Mouse (Mus musculus) heart, postnatal 0 days (tissue): ENCODE data around the gene Olfr1043. TPM values are rescaled to one million over a fixed set of nuclear protein-coding genes. Genes with fewer than 3 reads are reported as not detected.

Experiments used
- ATAC-seq: fragments of 200-750 bp; cut with Nextera tagmentation; 2 replicates; pipeline ENCODE4 v1.8.0; 2017; ENCODE audit warnings: low read depth, moderate number of reproducible peaks, moderate library complexity; ENCODE audit not compliant: insufficient read depth
- DNase-seq: peaks from one replicate; pipeline ENCODE4 v3.0.0-alpha.2; 2016; ENCODE audit warnings: low spot score
- H3K27ac ChIP-seq: fragments of 300-500 bp; sonication (generic); 2 replicates; pipeline ENCODE4 v1.5.1; 2014; ENCODE audit warnings: low read depth, mild to moderate bottlenecking
- H3K27me3 ChIP-seq: fragments of 300-500 bp; sonication (generic); 2 replicates; pipeline ENCODE4 v1.6.1; 2014; ENCODE audit warnings: low read length, mixed read lengths; ENCODE audit not compliant: control insufficient read depth, insufficient read depth
- H3K36me3 ChIP-seq: fragments of 300-500 bp; sonication (generic); replicated peaks from 2 replicates; pipeline ENCODE4 v1.6.1; 2014; ENCODE audit warnings: low read length, mixed read lengths; ENCODE audit not compliant: control insufficient read depth, insufficient read depth
- H3K4me1 ChIP-seq: fragments of 300-500 bp; sonication (generic); 2 replicates; pipeline ENCODE4 v1.6.1; 2014; ENCODE audit warnings: antibody characterized with exemption; ENCODE audit not compliant: control insufficient read depth, insufficient read depth
- H3K4me2 ChIP-seq: fragments of 300-500 bp; sonication (generic); 2 replicates; pipeline ENCODE4 v1.6.1; 2014; ENCODE audit warnings: low read depth, mild to moderate bottlenecking, low read length, moderate library complexity
- H3K4me3 ChIP-seq: fragments of 300-500 bp; sonication (generic); 2 replicates; pipeline ENCODE4 v1.5.1; 2014; ENCODE audit warnings: low read depth, low read length
- H3K9ac ChIP-seq: fragments of 300-500 bp; sonication (generic); replicated peaks from 2 replicates; pipeline ENCODE4 v1.6.1; 2014; ENCODE audit warnings: low read depth, low read length, mixed read lengths
- H3K9me3 ChIP-seq: fragments of 300-500 bp; sonication (generic); replicated peaks from 2 replicates; pipeline ENCODE4 v1.6.1; 2016; ENCODE audit warnings: low read length; ENCODE audit not compliant: control insufficient read depth
- CTCF ChIP-seq: IDR thresholded peaks from 2 replicates; pipeline ENCODE4 v1.5.1; 2016; ENCODE audit warnings: antibody characterized with exemption, control low read depth, low read depth
- EP300 ChIP-seq: IDR thresholded peaks from 2 replicates; pipeline ENCODE4 v1.6.1; 2016; ENCODE audit warnings: antibody characterized with exemption, low read depth
- WGBS: fragments of 180-500 bp; shearing (Covaris S2); extraction: QIAGEN DNeasy Blood & Tissue Kit; methylation state at CpG from one replicate; pipeline ENCODE4 v1.1.7; 2014; 5-methylcytosine and 5-hydroxymethylcytosine counted together
- polyA plus RNA-seq: library from polyadenylated mRNA; unstranded; fragments of >200 nt; fragmentation: Nextera tagmentation; extraction: Ambion mirVana; gene quantifications from 2 replicates; pipeline ENCODE4 v1.2.1, GENCODE M21; 2015
- total RNA-seq: library from RNA; depleted of rRNA; stranded (reverse); fragments of >200 nt; gene quantifications from 2 replicates; pipeline ENCODE4 v1.2.3, GENCODE M21; 2014; ENCODE audit warnings: low replicate concordance; rRNA removed

Gene Olfr1043
- total and polyA plus RNA-seq, 2 experiments from 2014 or later, result not detected

- Histone ChIP-seq H3K4me2 (no peak within 1 kb of the TSS), H3K27me3 (no peaks in the 10 kb centered on the region), H3K4me1 (no peaks in the 10 kb centered on the region), H3K36me3 (no peaks in the 10 kb centered on the region), H3K4me3 (no peak within 1 kb of the TSS), H3K9me3 (no peaks in the 10 kb centered on the region), H3K27ac (no peak within 1 kb of the TSS), H3K9ac (no peak within 1 kb of the TSS)
- DNase-seq (no peak), ATAC-seq (no peak)
- 83% methylated on average over 2 of the region's 2 CpGs for WGBS
- TF ChIP-seq EP300 (no peak), CTCF (no peak)
Observed at GRCm38 (mm10) chr2:86161738-86162137, 5.6 kb downstream of the Olfr1043 start, which contains the start of gene Olfr1042. Olfr1042 (minus strand) TSS chr2:86161838.

GRCm38 (mm10) chr2:86146632-86147031, 20.7 kb downstream of the Olfr1043 start, which contains the start of gene Olfr1040:
Olfr1040 (minus strand) TSS chr2:86146732.
- no peak within 1 kb of the TSS for H3K9ac ChIP-seq
- WGBS, result 59% methylated on average over 1 of the region's 1 CpGs
- DNase-seq, result no peak
- H3K9me3 ChIP-seq, result no peaks in the 10 kb centered on the region
- no peak within 1 kb of the TSS for H3K27ac ChIP-seq
- no peak within 1 kb of the TSS for H3K4me2 ChIP-seq
- ATAC-seq, result no peak
- no peaks in the 10 kb centered on the region for H3K4me1 ChIP-seq
- H3K4me3 ChIP-seq, result no peak within 1 kb of the TSS
- H3K36me3 ChIP-seq, result no peaks in the 10 kb centered on the region
- no peaks in the 10 kb centered on the region for H3K27me3 ChIP-seq
- no peak for TF ChIP-seq CTCF
- TF ChIP-seq EP300, result no peak

GRCm38 (mm10) chr2:86135828-86136227, 31.5 kb downstream of the Olfr1043 start, which contains the start of gene Olfr1039:
Olfr1039 (minus strand) TSS chr2:86135928.
- H3K9ac ChIP-seq, result no peak within 1 kb of the TSS
- no peak for TF ChIP-seq EP300
- TF ChIP-seq CTCF, result no peak
- no peak within 1 kb of the TSS for H3K4me2 ChIP-seq
- no peaks in the 10 kb centered on the region for H3K36me3 ChIP-seq
- H3K4me1 ChIP-seq, result no peaks in the 10 kb centered on the region
- H3K9me3 ChIP-seq, result no peaks in the 10 kb centered on the region
- DNase-seq (no peak), ATAC-seq (no peak)
- no peak within 1 kb of the TSS for H3K4me3 ChIP-seq
- H3K27me3 ChIP-seq, result no peaks in the 10 kb centered on the region
- H3K27ac ChIP-seq, result no peak within 1 kb of the TSS
- WGBS, result 86% methylated on average over 1 of the region's 1 CpGs

Other genes with a start within 250 kb of the Olfr1043 start
- not detected in 2 replicates for gene Olfr1026, start 246.0 kb downstream of the Olfr1043 start, total RNA-seq
- not detected in 2 replicates for gene Olfr1026, start 246.0 kb downstream of the Olfr1043 start, polyA plus RNA-seq
- not detected in 2 replicates for gene Olfr1028, start 217.1 kb downstream of the Olfr1043 start, total RNA-seq
- gene Olfr1028, start 217.1 kb downstream of the Olfr1043 start, polyA plus RNA-seq, result not detected in 2 replicates
- not detected in 2 replicates for gene Olfr1029, start 193.6 kb downstream of the Olfr1043 start, total RNA-seq
- gene Olfr1029, start 193.6 kb downstream of the Olfr1043 start, polyA plus RNA-seq, result not detected in 2 replicates
- not detected in 2 replicates for gene Olfr1030, start 188.2 kb downstream of the Olfr1043 start, total RNA-seq
- not detected in 2 replicates for gene Olfr1030, start 188.2 kb downstream of the Olfr1043 start, polyA plus RNA-seq
- not detected in 2 replicates for gene Olfr1031, start 177.2 kb downstream of the Olfr1043 start, total RNA-seq
- not detected in 2 replicates for gene Olfr1031, start 177.2 kb downstream of the Olfr1043 start, polyA plus RNA-seq
- not detected in 2 replicates for gene Olfr1032, start 162.0 kb downstream of the Olfr1043 start, total RNA-seq
- not detected in 2 replicates for gene Olfr1032, start 162.0 kb downstream of the Olfr1043 start, polyA plus RNA-seq
- 0.31 and 4.0 TPM in 2 replicates for gene Olfr1033, start 146.9 kb downstream of the Olfr1043 start, total RNA-seq
- 4.0 and 5.4 TPM in 2 replicates for gene Olfr1033, start 146.9 kb downstream of the Olfr1043 start, polyA plus RNA-seq
- 0.35 TPM in 1 of 2 replicates, not detected in the other for gene Olfr1034, start 121.7 kb downstream of the Olfr1043 start, total RNA-seq
- gene Olfr1034, start 121.7 kb downstream of the Olfr1043 start, polyA plus RNA-seq, result 0.04 and 0.05 TPM in 2 replicates
- not detected in 2 replicates for gene Olfr1036, start 93.5 kb downstream of the Olfr1043 start, total RNA-seq
- not detected in 2 replicates for gene Olfr1036, start 93.5 kb downstream of the Olfr1043 start, polyA plus RNA-seq
- gene Olfr1037, start 80.1 kb downstream of the Olfr1043 start, total RNA-seq, result not detected in 2 replicates
- gene Olfr1037, start 80.1 kb downstream of the Olfr1043 start, polyA plus RNA-seq, result not detected in 2 replicates
- gene Olfr1039, start 31.6 kb downstream of the Olfr1043 start, total RNA-seq, result not detected in 2 replicates
- gene Olfr1039, start 31.6 kb downstream of the Olfr1043 start, polyA plus RNA-seq, result not detected in 2 replicates
- not detected in 2 replicates for gene Olfr1040, start 20.8 kb downstream of the Olfr1043 start, total RNA-seq
- gene Olfr1040, start 20.8 kb downstream of the Olfr1043 start, polyA plus RNA-seq, result not detected in 2 replicates
- not detected in 2 replicates for gene Olfr1042, start 5.7 kb downstream of the Olfr1043 start, total RNA-seq
- gene Olfr1042, start 5.7 kb downstream of the Olfr1043 start, polyA plus RNA-seq, result not detected in 2 replicates
- gene Olfr1044, start 10.3 kb upstream of the Olfr1043 start, total RNA-seq, result not detected in 2 replicates
- gene Olfr1044, start 10.3 kb upstream of the Olfr1043 start, polyA plus RNA-seq, result not detected in 2 replicates
- gene Olfr52, start 18.2 kb upstream of the Olfr1043 start, total RNA-seq, result not detected in 2 replicates
- gene Olfr52, start 18.2 kb upstream of the Olfr1043 start, polyA plus RNA-seq, result not detected in 2 replicates
- gene Olfr1045, start 35.5 kb upstream of the Olfr1043 start, total RNA-seq, result not detected in 2 replicates
- not detected in 2 replicates for gene Olfr1045, start 35.5 kb upstream of the Olfr1043 start, polyA plus RNA-seq
- gene Olfr1046, start 51.8 kb upstream of the Olfr1043 start, total RNA-seq, result not detected in 2 replicates
- gene Olfr1046, start 51.8 kb upstream of the Olfr1043 start, polyA plus RNA-seq, result not detected in 2 replicates
- not detected in 2 replicates for gene Olfr1047, start 63.9 kb upstream of the Olfr1043 start, total RNA-seq
- not detected in 2 replicates for gene Olfr1047, start 63.9 kb upstream of the Olfr1043 start, polyA plus RNA-seq
- gene Olfr1048, start 72.8 kb upstream of the Olfr1043 start, total RNA-seq, result not detected in 2 replicates
- gene Olfr1048, start 72.8 kb upstream of the Olfr1043 start, polyA plus RNA-seq, result not detected in 2 replicates
- gene Olfr1049, start 90.8 kb upstream of the Olfr1043 start, total RNA-seq, result not detected in 2 replicates
- gene Olfr1049, start 90.8 kb upstream of the Olfr1043 start, polyA plus RNA-seq, result not detected in 2 replicates
- gene Olfr1051, start 111.6 kb upstream of the Olfr1043 start, total RNA-seq, result not detected in 2 replicates
- gene Olfr1051, start 111.6 kb upstream of the Olfr1043 start, polyA plus RNA-seq, result not detected in 2 replicates
- not detected in 2 replicates for gene Olfr1052, start 124.9 kb upstream of the Olfr1043 start, total RNA-seq
- not detected in 2 replicates for gene Olfr1052, start 124.9 kb upstream of the Olfr1043 start, polyA plus RNA-seq
- not detected in 2 replicates for gene Olfr1053, start 147.8 kb upstream of the Olfr1043 start, total RNA-seq
- not detected in 2 replicates for gene Olfr1053, start 147.8 kb upstream of the Olfr1043 start, polyA plus RNA-seq
- gene Olfr1054, start 167.9 kb upstream of the Olfr1043 start, total RNA-seq, result not detected in 2 replicates
- not detected in 2 replicates for gene Olfr1054, start 167.9 kb upstream of the Olfr1043 start, polyA plus RNA-seq
- gene Olfr1055, start 182.8 kb upstream of the Olfr1043 start, total RNA-seq, result not detected in 2 replicates
- gene Olfr1055, start 182.8 kb upstream of the Olfr1043 start, polyA plus RNA-seq, result not detected in 2 replicates
- not detected in 2 replicates for gene Olfr1056, start 194.9 kb upstream of the Olfr1043 start, total RNA-seq
- not detected in 2 replicates for gene Olfr1056, start 194.9 kb upstream of the Olfr1043 start, polyA plus RNA-seq
- not detected in 2 replicates for gene Olfr1057, start 210.9 kb upstream of the Olfr1043 start, total RNA-seq
- gene Olfr1057, start 210.9 kb upstream of the Olfr1043 start, polyA plus RNA-seq, result not detected in 2 replicates
- not detected in 2 replicates for gene Olfr1058, start 221.0 kb upstream of the Olfr1043 start, total RNA-seq
- gene Olfr1058, start 221.0 kb upstream of the Olfr1043 start, polyA plus RNA-seq, result not detected in 2 replicates
- not detected in 2 replicates for gene Olfr1061, start 246.5 kb upstream of the Olfr1043 start, total RNA-seq
- not detected in 2 replicates for gene Olfr1061, start 246.5 kb upstream of the Olfr1043 start, polyA plus RNA-seq